Mouse (Mus musculus) heart, postnatal 25 days (tissue): ENCODE data around the gene St6galnac3. TPM values are rescaled to one million over a fixed set of nuclear protein-coding genes. Genes with fewer than 3 reads are reported as not detected.

Source experiments
- DNase-seq: peaks from one replicate; pipeline ENCODE4 v3.0.0; 2022; ENCODE audit warnings: low spot score
- intact Hi-C: fragments of 180-260 bp; cut with DNase I; formaldehyde crosslinking; loops from one replicate; pipeline ENCODE4 v1.15.1; 2025
- total RNA-seq, 2 experiments: library from RNA; stranded (reverse); gene quantifications; 2 replicates each; pipeline ENCODE4 v1.2.3; 2021

The St6galnac3 gene
- total RNA-seq, 2 experiments from 2014 or later, result 4.4 to 7.5 TPM

GRCm38 (mm10) chr3:153208186-153208585 lies 516.8 kb downstream of the St6galnac3 start:
- no peak for DNase-seq
- intact Hi-C loops, result no loop called here

- no peak for DNase-seq
- intact Hi-C loops, result no loop called here
Observed at GRCm38 (mm10) chr3:153204046-153204445, 520.9 kb downstream of the St6galnac3 start.

DNA sequence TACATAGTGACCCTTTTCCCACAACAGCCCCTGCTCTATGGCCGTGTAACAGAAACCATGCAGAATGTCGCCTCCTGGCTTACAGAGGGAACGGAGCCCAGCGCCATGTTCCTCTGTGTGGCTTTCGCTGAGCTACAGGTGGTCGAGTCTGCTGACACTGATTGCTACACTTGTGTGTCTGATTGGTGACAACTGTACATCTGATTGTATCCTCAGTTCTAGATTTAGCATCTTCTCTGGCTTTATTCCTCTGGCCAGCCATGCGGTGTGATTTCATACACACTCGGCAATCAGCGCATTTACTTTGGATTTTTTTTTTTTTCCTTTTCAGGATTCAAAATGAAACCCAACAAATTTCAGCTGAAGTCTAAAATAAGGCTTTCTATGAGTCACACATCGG lies 523.1 kb downstream of the St6galnac3 start:
- no peak for DNase-seq
- intact Hi-C loops, result no loop called here

GRCm38 (mm10) chr3:153200801-153201200 lies 524.2 kb downstream of the St6galnac3 start:
- intact Hi-C loops, result no loop called here
- DNase-seq, result no peak

GRCm38 (mm10) chr3:153200076-153200475 lies 524.9 kb downstream of the St6galnac3 start:
- no peak for DNase-seq
- intact Hi-C loops, result no loop called here

- intact Hi-C loops, result no loop called here
- DNase-seq, result no peak
Observed at GRCm38 (mm10) chr3:153199251-153199650, 525.7 kb downstream of the St6galnac3 start.

GRCm38 (mm10) chr3:153198514-153198913 lies 526.5 kb downstream of the St6galnac3 start:
- DNase-seq, result no peak
- intact Hi-C loops, result no loop called here

GRCm38 (mm10) chr3:153193025-153193424 lies 531.9 kb downstream of the St6galnac3 start:
- DNase-seq, result no peak
- intact Hi-C loops, result no loop called here

- intact Hi-C loops, result no loop called here
- DNase-seq, result no peak
Observed at GRCm38 (mm10) chr3:153190742-153191141, 534.2 kb downstream of the St6galnac3 start.

- intact Hi-C loops, result no loop called here
- DNase-seq, result no peak
Observed at GRCm38 (mm10) chr3:153189685-153190467, 535.1 kb downstream of the St6galnac3 start.

DNA sequence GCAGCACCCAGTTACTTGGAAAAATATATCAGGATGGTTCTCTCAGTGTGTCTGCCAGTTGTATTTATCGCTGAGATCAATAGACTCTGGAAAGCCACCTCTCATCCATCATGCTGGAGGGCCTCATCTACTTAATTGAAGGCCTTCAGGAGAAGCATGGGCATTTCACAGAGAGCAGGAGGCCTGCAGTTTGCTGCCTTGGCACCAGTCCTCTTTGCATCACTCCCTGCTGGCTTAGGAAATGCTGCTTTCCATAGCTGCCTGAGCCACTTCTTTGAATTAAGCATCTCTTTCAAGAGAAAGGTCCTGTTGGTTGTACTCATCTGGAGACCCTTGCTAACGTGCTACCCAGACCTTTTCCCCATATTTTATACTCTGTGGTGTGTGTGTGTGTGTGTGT lies 536.8 kb downstream of the St6galnac3 start:
- intact Hi-C loops, result no loop called here

GRCm38 (mm10) chr3:153185117-153185516 lies 539.9 kb downstream of the St6galnac3 start:
- intact Hi-C loops, result no loop called here
- DNase-seq, result no peak

More for the DNA sequence above, 536.8 kb downstream of the St6galnac3 start:
- no peak for DNase-seq

DNA sequence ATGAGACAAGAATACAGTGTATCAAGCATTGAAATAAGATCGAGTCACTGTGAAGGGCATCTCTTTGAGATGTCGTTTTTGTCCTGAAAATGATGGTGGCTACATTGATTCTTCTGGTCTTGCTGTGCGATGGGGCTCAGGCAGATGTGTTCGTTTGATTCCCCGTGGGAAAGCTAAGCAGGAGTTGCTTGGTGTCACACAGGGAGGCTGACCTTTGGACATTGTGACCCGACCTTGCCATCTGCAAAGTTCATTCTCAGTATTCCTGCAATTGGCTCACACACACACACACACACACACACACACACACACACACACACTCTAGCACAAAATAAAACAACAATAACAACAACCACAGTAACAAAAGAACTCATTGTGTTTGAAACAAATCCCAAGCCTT lies 543.7 kb downstream of the St6galnac3 start:
- intact Hi-C loops, result no loop called here
- no peak for DNase-seq

GRCm38 (mm10) chr3:153176749-153177148 lies 548.2 kb downstream of the St6galnac3 start:
- no peak for DNase-seq
- intact Hi-C loops, result no loop called here

GRCm38 (mm10) chr3:153176325-153176724 lies 548.6 kb downstream of the St6galnac3 start:
- intact Hi-C loops, result no loop called here
- DNase-seq, result no peak

- intact Hi-C loops, result no loop called here
- no peak for DNase-seq
Observed at GRCm38 (mm10) chr3:153174336-153175033, 550.5 kb downstream of the St6galnac3 start.

GRCm38 (mm10) chr3:153173567-153173966 lies 551.4 kb downstream of the St6galnac3 start:
- DNase-seq, result no peak
- intact Hi-C loops, result no loop called here

DNA sequence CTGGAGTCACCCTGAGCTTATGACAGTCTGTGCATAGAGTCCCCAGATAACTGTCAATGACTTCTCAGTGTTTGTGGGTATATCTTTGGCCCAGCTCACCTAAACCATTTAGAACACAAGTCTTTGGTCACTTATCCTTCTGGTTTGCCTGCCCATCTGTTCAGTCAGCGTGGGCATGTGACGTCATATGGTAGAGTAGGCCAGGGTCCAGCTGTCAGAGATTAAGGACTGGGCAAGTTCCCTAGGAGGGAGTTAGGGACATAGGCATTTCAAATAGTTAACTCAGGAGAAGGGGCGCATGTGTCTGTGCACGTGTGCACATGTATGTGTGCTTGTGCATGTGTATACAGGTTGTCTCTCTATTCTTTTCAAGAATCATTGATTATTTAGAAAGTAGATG lies 554.8 kb downstream of the St6galnac3 start:
- DNase-seq, result no peak
- intact Hi-C loops, result no loop called here

DNA sequence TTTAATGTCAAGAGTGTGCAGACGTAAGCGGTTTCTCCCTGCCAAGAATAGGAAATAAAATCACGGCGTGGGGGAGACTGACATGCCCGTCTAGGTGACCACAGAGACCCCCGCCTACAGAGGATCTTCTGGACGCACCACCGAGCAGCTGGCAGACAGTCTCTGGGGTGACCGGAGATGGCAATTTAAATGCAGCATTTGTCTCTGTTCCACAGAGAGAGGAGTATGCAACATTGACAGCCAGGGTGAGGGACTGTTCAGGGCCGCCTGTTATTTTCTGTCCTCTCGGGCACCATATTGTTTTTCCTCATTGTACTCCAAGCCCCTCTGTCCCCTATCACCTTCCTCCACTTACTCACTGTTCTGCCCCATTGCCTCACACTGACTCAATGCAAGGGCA lies 555.2 kb downstream of the St6galnac3 start:
- no peak for DNase-seq
- intact Hi-C loops, result no loop called here

- intact Hi-C loops, result no loop called here
- no peak for DNase-seq
Observed at GRCm38 (mm10) chr3:153161676-153162075, 563.3 kb downstream of the St6galnac3 start.

DNA sequence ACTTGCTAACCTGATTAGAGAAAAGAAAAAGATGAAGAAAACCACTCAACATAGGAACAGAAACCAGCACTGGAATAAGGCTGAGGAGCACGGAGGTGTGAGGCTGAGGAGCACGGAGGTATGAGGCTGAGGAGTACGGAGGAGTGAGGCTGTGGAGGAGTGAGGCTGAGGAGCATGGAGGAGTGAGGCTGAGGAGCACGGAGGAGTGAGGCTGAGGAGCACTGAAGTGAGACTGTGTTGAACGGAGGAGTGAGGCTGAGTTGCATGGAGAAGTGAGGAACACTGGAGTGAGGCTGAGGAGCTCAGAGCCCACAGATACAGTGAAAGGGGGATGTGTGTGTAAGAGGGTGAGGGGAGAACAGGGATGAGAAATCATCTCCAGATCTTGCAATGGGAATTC lies 564.3 kb downstream of the St6galnac3 start:
- intact Hi-C loops, result no loop called here
- no peak for DNase-seq
